Mouse (Mus musculus) heart, postnatal 0 days (tissue): ENCODE data around the gene Elovl3. TPM values are rescaled to one million over a fixed set of nuclear protein-coding genes. Genes with fewer than 3 reads are reported as not detected.
A peak's percentile ranks its signal among the peaks of the same experiment; 100 is the strongest.

Experiments used
- ATAC-seq: fragments of 200-750 bp; cut with Nextera tagmentation; 2 replicates; pipeline ENCODE4 v1.8.0; 2017; ENCODE audit warnings: low read depth, moderate number of reproducible peaks, moderate library complexity; ENCODE audit not compliant: insufficient read depth
- DNase-seq: peaks from one replicate; pipeline ENCODE4 v3.0.0-alpha.2; 2016; ENCODE audit warnings: low spot score
- H3K27ac ChIP-seq: fragments of 300-500 bp; sonication (generic); 2 replicates; pipeline ENCODE4 v1.5.1; 2014; ENCODE audit warnings: low read depth, mild to moderate bottlenecking
- H3K27me3 ChIP-seq: fragments of 300-500 bp; sonication (generic); 2 replicates; pipeline ENCODE4 v1.6.1; 2014; ENCODE audit warnings: low read length, mixed read lengths; ENCODE audit not compliant: control insufficient read depth, insufficient read depth
- H3K36me3 ChIP-seq: fragments of 300-500 bp; sonication (generic); replicated peaks from 2 replicates; pipeline ENCODE4 v1.6.1; 2014; ENCODE audit warnings: low read length, mixed read lengths; ENCODE audit not compliant: control insufficient read depth, insufficient read depth
- H3K4me1 ChIP-seq: fragments of 300-500 bp; sonication (generic); 2 replicates; pipeline ENCODE4 v1.6.1; 2014; ENCODE audit warnings: antibody characterized with exemption; ENCODE audit not compliant: control insufficient read depth, insufficient read depth
- H3K4me2 ChIP-seq: fragments of 300-500 bp; sonication (generic); 2 replicates; pipeline ENCODE4 v1.6.1; 2014; ENCODE audit warnings: low read depth, mild to moderate bottlenecking, low read length, moderate library complexity
- H3K4me3 ChIP-seq: fragments of 300-500 bp; sonication (generic); 2 replicates; pipeline ENCODE4 v1.5.1; 2014; ENCODE audit warnings: low read depth, low read length
- H3K9ac ChIP-seq: fragments of 300-500 bp; sonication (generic); replicated peaks from 2 replicates; pipeline ENCODE4 v1.6.1; 2014; ENCODE audit warnings: low read depth, low read length, mixed read lengths
- H3K9me3 ChIP-seq: fragments of 300-500 bp; sonication (generic); replicated peaks from 2 replicates; pipeline ENCODE4 v1.6.1; 2016; ENCODE audit warnings: low read length; ENCODE audit not compliant: control insufficient read depth
- CTCF ChIP-seq: IDR thresholded peaks from 2 replicates; pipeline ENCODE4 v1.5.1; 2016; ENCODE audit warnings: antibody characterized with exemption, control low read depth, low read depth
- EP300 ChIP-seq: IDR thresholded peaks from 2 replicates; pipeline ENCODE4 v1.6.1; 2016; ENCODE audit warnings: antibody characterized with exemption, low read depth
- WGBS: fragments of 180-500 bp; shearing (Covaris S2); extraction: QIAGEN DNeasy Blood & Tissue Kit; methylation state at CpG from one replicate; pipeline ENCODE4 v1.1.7; 2014; 5-methylcytosine and 5-hydroxymethylcytosine counted together
- polyA plus RNA-seq: library from polyadenylated mRNA; unstranded; fragments of >200 nt; fragmentation: Nextera tagmentation; extraction: Ambion mirVana; gene quantifications from 2 replicates; pipeline ENCODE4 v1.2.1, GENCODE M21; 2015
- total RNA-seq: library from RNA; depleted of rRNA; stranded (reverse); fragments of >200 nt; gene quantifications from 2 replicates; pipeline ENCODE4 v1.2.3, GENCODE M21; 2014; ENCODE audit warnings: low replicate concordance

Gene Elovl3
- total and polyA plus RNA-seq, 2 experiments from 2014 or later = not detected

DNA sequence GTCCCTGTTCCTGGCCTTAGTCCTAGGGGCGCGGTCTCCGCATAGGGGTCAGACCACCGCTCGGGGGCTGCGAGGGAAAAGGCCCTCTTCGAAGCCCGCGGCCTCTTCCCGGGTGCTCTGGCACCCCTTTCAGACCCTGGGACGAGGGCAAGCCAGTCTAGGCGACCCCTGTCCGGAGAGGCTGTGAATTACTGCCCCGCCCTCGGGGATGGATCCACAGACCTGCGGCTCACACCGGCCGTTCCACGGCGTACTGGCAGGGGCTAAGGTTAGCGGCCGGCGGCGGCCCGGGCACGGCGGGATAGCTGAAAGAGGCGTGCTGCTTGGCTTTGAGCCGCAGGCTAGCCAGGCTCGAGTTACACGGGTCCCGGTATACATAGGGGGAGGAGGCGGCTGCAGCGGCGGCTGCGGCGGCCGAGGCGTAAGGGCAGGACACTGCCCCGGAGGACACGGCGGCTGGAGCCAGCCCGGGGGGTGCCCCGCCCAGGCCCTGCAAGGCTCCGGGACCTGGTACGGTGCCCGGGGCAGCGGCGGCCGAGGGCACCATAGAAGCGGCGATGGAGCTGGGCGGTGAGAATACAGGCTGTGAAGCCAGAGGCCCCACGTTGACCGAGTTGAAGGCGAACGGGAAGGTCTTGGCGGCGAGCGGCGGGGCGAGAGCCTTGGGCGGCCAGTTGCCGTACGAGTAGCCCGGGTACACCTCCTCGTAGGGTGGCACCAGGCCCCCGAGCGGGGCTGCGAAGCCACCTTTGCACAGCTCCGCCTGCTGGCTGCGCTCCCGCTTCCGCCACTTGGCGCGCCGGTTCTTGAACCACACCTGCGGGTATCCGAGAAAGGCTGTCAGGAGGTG lies 4.3 kb downstream of the Elovl3 start:
- Histone ChIP-seq H3K4me1 (peaks cover 26% of the 10 kb centered on the region), H3K9me3 (no peaks in the 10 kb centered on the region), H3K4me2 (peak overlapping the region; percentile 100), H3K27me3 (peaks cover 63% of the 10 kb centered on the region), H3K27ac (no peak overlapping the region), H3K9ac (peak overlapping the region; percentile 12; the same call in 1 of the 2 replicates), H3K4me3 (peak overlapping the region; percentile 61), H3K36me3 (no peaks in the 10 kb centered on the region)
- TF ChIP-seq CTCF = peak; percentile 13; the same call in 1 of the 2 replicates
- TF ChIP-seq EP300 = no peak
- under 1% methylated on average over 79 of the region's 79 CpGs for WGBS
- DNase-seq (no peak), ATAC-seq (peak; percentile 55)

DNA sequence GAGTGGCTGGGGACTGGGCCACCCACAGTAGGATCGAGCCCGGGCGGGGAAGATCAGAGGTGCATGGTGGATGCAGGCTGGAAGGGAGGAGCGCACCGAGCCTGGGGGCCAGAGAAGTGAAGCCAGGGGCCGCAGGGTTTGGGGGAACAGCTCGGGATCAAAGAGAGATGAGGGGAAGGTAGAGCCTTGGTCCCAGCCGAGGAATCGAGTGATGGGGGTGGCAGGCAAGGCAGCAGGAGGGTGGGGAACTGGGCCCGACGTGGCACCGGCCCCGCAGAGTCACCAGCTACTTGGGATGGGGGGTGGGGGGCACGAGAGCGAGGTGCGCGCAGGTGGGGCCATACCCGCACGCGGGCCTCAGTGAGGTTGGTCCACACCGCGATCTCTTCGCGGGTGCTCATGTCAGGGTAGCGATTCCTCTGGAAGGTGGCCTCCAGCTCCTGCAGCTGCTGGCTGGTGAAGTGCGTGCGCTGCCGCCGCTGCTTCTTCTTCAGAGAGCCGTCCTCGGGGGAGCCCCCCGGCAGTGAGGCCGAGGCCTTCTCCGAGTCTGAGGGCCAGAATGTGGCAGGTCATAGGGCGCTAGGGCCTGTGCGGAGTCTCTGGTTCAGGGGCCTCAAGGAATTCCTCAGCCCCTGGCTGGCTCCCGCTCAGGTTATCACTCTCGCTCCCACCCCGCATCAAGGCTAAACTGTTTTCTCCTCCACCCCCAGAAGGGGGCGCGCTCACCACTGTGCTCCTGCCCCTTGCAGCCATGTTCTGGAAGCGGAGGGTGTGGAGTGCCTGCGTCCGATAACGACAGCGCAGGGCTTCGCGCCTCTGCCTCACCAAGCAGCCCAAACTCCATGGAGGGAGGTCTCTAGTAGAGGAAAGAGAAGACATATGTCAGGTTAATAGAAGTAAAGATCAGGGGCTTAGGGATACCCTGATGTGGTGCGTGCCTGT lies 5.2 kb downstream of the Elovl3 start:
- H3K9ac ChIP-seq = 0 out of 2 replicates have a peak overlapping the region, but pooled peaks have one; percentile 12
- H3K4me2 ChIP-seq = peak overlapping the region; percentile 100
- no peak for ATAC-seq
- H3K4me1 ChIP-seq = peaks cover 29% of the 10 kb centered on the region
- no peaks in the 10 kb centered on the region for H3K9me3 ChIP-seq
- WGBS = 2% methylated on average over 48 of the region's 49 CpGs
- peak overlapping the region; percentile 61 for H3K4me3 ChIP-seq
- TF ChIP-seq EP300 = no peak
- TF ChIP-seq CTCF = peak; percentile 77
- peak; percentile 58 for DNase-seq
- H3K27ac ChIP-seq = no peak overlapping the region
- H3K27me3 ChIP-seq = peaks cover 58% of the 10 kb centered on the region
- H3K36me3 ChIP-seq = no peaks in the 10 kb centered on the region

DNA sequence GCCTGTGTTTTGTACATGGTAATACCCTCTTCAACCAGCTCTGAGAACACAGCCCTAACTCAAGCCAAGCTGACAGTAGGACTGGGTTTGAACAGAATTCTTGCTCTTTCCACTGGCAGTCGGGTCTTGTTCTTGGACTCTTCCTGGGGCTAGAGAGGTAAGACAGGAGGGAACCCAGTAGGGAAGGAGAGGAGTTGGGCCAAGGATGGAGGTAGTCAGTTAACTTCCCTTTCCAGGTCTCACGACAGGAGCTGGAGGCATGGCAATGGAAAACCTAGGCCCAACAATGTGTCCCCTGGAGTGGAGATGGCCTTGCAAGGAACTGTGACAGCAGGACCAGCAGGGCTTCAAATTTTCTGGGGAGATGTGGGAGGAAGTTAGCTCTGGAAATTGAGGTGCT lies 8.6 kb downstream of the Elovl3 start:
- no peak for TF ChIP-seq EP300
- TF ChIP-seq CTCF = no peak
- WGBS = 84% methylated on average over 2 of the region's 2 CpGs
- H3K27me3 ChIP-seq = peaks cover 43% of the 10 kb centered on the region

DNA sequence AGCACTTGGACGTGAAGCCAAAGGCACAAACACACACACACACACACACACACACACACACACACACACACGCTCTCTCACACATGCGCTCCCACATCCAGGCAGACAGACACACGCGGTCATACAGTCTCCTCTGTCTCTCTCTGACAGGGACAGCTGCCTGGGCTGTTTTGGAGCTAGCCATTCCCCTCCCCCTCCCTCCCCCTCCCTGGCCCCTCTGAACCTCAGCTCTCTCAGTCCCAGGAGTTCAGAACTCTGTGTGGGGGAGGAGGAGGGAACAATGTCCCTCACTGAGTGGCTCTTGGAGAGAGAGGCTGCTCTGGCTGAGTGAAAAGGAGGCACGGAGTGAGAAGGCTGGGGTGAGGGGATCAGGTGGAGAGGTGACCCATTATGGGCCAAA lies 9.4 kb downstream of the Elovl3 start:
- ATAC-seq = peak; percentile 58
- no peak for TF ChIP-seq EP300
- no peak for TF ChIP-seq CTCF
- Histone ChIP-seq H3K9ac (no peak overlapping the region), H3K4me3 (no peak overlapping the region), H3K4me1 (peaks cover 21% of the 10 kb centered on the region), H3K27ac (no peak overlapping the region), H3K27me3 (peaks cover 46% of the 10 kb centered on the region), H3K9me3 (no peaks in the 10 kb centered on the region), H3K36me3 (no peaks in the 10 kb centered on the region), H3K4me2 (no peak overlapping the region)
- WGBS = 17% methylated on average over 6 of the region's 6 CpGs
- no peak for DNase-seq

More for the DNA sequence above, 8.6 kb downstream of the Elovl3 start:
- no peaks in the 10 kb centered on the region for H3K36me3 ChIP-seq
- H3K4me1 ChIP-seq = peaks cover 26% of the 10 kb centered on the region
- DNase-seq = no peak
- H3K9ac ChIP-seq = no peak overlapping the region
- ATAC-seq = no peak
- H3K27ac ChIP-seq = no peak overlapping the region
- H3K4me3 ChIP-seq = no peak overlapping the region
- no peaks in the 10 kb centered on the region for H3K9me3 ChIP-seq
- H3K4me2 ChIP-seq = no peak overlapping the region

DNA sequence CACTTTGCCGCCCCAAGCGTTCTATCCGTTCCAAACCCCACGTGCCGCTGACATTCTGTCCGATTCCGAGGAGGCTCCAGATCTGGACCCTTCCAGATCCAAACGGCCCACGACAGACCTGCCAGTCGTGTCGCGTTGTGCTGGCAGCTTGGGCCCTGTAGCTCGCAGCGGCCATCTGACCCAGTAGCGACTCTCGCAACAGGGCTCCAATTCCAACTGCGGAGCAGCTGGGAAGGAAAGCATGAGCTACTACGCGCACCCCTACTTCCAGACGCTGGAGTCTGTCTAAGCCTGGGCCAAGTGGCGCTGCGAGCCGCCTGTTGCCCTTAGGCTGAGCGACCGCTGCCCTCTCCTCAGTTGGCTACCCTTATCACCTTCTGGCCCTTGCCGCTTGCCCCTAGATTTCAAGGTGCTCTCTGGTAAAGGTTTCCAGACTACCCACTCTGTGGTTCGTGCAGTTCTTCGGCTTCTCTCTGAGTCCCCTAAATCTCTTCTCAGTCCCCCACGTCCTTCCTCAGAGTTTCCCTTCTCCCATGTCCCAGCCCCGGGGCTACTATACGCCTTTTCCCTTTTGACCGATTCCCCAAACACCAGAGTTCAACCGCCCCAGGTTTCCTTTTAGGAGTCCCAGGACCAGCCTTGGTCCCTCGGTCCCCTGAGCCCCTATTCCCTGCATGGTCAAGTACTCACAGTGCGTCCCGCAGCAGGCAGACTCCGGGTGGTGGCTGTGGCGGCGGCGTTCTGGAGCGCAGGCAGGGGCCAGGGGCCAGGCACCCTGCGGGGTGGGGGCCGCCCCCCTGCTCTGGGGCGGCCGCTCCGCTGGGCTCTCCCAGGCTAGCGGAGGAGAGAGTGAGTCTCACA lies 16.0 kb downstream of the Elovl3 start, which contains the start of gene Pitx3:
Pitx3 (minus strand) TSS at position 816 of the 861 bp plus-strand sequence.
- DNase-seq (no peak), ATAC-seq (no peak)
- Histone ChIP-seq H3K36me3 (no peaks in the 10 kb centered on the region), H3K4me3 (peak within 1 kb of the TSS; percentile 62), H3K9ac (peak within 1 kb of the TSS; percentile 33), H3K4me1 (peaks cover 7% of the 10 kb centered on the region; the same call in 1 of the 2 replicates), H3K27ac (no peak within 1 kb of the TSS), H3K4me2 (peak within 1 kb of the TSS; percentile 97), H3K27me3 (peaks cover 50% of the 10 kb centered on the region), H3K9me3 (no peaks in the 10 kb centered on the region)
- TF ChIP-seq EP300 (no peak), CTCF (no peak)
- WGBS = 3% methylated on average over 42 of the region's 47 CpGs
